Mouse (Mus musculus) heart, postnatal 4 days (tissue): ENCODE results near the gene Ndufa13. TPM values are rescaled to one million over a fixed set of nuclear protein-coding genes. Genes with fewer than 3 reads are reported as not detected.
A peak's percentile ranks its signal among the peaks of the same experiment; 100 is the strongest.

ENCODE experiments used
- DNase-seq: peaks from one replicate; pipeline ENCODE4 v3.0.0; 2021
- total RNA-seq, 2 experiments: library from RNA; stranded (reverse); gene quantifications; 2 replicates each; pipeline ENCODE4 v1.2.3; 2021

The Ndufa13 gene
- total RNA-seq, 2 experiments from 2014 or later: 286 to 326 TPM

- DNase-seq: no peak
These were observed 24.4 kb downstream of the Ndufa13 start for GRCm38 (mm10) chr8:69877992-69878391.

GRCm38 (mm10) chr8:69877396-69877795, 25.0 kb downstream of the Ndufa13 start:
- no peak for DNase-seq

GRCm38 (mm10) chr8:69876967-69877366, 25.4 kb downstream of the Ndufa13 start:
- no peak for DNase-seq

DNA sequence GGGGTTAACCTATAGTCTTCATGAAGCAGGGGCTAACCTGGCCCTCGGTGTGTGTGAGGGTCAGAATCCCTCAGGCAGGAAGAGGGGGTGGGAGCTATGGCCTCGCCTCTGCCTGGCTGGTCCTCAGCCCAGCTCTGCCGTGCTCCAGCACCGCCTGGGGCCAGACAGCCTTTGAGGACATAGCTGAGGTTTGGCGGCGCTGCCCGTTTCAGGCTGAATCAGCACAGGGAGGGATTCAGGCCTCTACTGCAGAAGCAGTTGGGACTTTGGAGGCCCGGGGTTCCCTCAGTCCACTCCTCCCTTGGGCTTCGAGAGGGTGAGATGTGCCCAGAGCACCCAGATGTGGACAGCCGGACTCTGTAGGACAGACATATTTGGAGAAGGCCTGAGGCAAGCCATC, 26.3 kb downstream of the Ndufa13 start:
- DNase-seq: no peak

DNA sequence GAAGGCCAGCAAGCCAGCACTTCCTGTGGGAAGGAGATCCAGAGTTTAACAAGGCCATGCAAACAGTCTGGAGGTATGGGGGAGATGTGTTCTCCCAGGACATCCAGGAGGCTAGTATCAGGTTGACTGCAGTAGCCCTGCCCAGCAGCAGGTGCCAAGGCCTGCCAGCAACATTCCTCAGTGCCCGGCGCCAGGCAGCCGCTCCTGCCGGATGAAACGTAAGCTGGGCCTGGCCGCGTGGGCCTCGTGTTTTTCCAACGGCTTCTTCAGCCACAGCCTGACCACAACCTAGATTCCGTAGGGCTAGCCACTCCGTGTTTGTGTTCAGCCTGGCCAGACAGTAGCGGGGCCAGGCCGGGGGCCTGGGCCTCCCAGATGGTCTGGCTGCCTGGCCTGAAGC, 27.7 kb downstream of the Ndufa13 start:
- no peak for DNase-seq

- peak; percentile 78 for DNase-seq
These were observed 28.2 kb downstream of the Ndufa13 start for GRCm38 (mm10) chr8:69874155-69874554.

DNA sequence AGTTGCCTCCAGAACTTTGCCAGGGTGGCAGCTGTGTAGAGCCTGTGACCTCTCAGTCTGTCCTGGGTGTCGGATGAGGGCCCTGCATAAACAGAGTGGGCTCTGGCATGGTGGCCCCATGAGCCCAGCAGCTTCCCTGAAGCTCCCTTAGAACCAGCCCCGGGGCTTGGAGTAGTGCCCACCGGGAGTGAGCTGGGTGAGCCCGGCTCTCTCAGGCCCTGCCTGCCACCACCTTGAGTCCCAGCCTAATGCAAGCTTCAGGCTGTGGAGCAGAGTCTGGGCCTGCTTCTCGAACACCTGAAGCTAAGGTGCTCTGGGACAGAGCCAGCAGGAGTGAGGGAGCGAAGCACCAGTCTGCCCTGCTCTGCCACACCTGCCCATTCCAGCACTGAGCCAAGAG, 31.5 kb downstream of the Ndufa13 start:
- no peak for DNase-seq

DNA sequence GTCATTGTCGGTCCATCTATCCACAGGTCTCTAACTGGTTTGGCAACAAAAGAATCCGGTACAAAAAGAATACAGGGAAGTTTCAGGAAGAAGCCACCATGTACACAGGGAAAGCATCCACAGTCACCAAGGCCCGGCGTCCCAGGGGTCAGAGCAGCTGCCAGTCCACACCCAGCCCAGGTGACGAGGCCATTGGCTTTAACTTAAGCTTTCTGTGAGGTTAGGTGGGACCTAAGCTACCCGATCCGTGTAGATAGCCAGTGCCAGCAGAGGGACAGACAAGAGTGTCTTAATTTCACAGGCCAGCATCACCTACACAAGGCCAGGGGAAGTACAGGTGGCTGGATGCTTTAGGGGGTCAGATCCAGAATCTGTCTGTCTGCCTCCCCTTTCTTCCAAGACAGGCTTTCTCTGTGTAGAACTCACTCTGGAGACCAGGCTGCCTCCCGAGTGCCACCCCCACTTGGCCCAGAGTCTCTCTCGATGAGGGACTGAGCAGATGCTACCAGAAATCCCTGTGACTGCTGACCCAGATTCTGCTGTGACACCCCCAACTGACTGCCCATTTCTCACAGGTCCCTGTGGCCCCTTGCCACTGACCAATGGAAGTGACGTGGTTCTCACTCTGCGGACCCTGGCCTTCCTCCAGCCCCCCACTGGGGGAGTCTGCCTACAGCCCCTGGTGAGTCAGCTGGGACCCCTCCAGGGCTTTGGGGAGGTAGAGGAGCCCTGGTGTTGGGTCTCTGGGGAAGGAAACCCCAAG, 32.2 kb downstream of the Ndufa13 start:
- no peak for DNase-seq

GRCm38 (mm10) chr8:69867696-69868326, 34.5 kb downstream of the Ndufa13 start:
- DNase-seq: no peak

- DNase-seq: no peak
These were observed 38.2 kb downstream of the Ndufa13 start for GRCm38 (mm10) chr8:69864180-69864579.

DNA sequence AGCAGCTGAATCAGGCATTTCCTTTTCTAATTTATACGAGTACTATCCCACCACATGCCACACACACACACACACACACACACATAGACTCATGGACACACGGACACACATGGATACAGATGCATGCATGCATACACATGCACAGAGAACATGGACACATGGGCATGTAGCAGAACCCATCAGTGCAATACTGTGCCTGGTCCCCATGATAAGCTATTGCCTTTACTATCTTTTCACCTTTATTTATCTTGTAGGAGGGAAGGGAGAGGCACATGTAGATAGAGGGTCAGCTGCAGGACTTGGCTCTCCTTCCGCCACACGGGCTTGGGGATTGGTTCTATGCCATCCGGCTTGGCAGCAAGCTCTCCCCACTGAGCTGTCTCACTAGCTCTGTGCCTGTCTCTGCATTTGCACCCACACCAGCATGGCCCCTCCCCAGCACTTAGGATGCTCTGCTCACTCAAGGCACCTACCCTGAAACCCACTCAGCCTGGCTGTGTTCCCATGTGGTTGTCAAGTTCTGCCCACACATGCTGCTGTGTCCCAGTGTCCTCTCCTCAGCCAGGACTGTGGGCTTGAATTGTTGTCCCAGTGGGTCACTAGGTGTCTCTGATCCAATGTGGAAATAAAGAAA, 38.9 kb downstream of the Ndufa13 start:
- no peak for DNase-seq

DNA sequence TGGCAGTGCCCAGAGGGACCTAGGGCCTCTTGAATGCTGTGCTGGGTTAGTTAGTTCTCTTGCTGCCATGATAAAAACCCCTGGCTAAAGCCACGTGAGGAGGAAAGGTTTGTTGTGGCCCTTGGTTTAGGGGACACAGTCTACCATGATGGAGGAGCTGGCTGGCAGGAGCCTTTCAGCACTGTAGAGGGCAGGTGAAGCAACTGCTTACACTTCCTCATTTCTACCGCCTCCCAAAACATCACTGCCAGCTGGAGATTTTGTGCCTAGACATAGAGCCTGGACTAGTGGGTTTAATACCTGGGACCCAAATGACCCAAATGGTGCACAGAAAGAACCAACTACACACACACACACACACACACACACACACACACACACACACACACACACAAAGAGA, 41.1 kb downstream of the Ndufa13 start:
- no peak for DNase-seq

DNA sequence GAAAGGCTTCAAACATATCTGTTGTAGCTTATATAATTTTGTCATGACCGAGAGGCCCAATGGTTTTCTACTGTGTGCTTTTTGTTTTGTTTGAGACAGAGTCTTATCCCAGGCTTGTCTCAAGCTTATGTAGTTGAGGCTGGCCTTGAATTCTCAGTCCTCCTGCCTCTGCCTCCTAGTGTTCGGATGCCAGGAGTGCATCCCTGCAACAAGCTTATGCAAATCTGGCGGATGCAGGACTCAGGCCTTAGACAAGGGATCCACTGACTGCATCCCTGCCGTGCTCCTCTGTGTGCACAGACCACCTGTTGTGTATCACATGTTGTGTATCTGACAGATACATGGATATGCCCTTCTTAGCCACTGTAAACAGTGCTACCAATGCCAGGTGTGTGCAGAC, 41.6 kb downstream of the Ndufa13 start:
- DNase-seq: no peak

DNA sequence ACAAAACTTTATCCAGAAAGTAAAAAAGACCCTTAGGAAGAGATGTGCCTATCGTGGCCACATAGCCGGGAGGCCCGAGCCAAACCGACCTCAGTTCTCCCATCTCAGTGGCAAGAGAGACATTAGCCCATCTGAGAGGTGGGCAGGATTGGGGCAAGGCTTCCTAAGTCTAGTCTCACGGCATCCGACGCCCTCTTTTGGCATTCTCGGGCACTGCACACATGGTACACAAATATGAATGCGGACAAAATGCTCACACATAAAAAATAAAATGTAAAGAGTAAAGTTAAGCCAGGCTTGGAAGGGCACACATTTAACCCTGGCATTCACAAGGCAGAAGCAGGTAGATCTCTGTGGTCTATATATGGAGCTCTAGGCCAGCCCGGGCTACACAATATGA, 48.5 kb downstream of the Ndufa13 start:
- DNase-seq: no peak

- DNase-seq: no peak
These were observed 51.3 kb downstream of the Ndufa13 start for GRCm38 (mm10) chr8:69850926-69851506.

GRCm38 (mm10) chr8:69849899-69850298, 52.5 kb downstream of the Ndufa13 start:
- no peak for DNase-seq

- peak; percentile 64 for DNase-seq
These were observed 53.4 kb downstream of the Ndufa13 start for GRCm38 (mm10) chr8:69848951-69849350.

DNA sequence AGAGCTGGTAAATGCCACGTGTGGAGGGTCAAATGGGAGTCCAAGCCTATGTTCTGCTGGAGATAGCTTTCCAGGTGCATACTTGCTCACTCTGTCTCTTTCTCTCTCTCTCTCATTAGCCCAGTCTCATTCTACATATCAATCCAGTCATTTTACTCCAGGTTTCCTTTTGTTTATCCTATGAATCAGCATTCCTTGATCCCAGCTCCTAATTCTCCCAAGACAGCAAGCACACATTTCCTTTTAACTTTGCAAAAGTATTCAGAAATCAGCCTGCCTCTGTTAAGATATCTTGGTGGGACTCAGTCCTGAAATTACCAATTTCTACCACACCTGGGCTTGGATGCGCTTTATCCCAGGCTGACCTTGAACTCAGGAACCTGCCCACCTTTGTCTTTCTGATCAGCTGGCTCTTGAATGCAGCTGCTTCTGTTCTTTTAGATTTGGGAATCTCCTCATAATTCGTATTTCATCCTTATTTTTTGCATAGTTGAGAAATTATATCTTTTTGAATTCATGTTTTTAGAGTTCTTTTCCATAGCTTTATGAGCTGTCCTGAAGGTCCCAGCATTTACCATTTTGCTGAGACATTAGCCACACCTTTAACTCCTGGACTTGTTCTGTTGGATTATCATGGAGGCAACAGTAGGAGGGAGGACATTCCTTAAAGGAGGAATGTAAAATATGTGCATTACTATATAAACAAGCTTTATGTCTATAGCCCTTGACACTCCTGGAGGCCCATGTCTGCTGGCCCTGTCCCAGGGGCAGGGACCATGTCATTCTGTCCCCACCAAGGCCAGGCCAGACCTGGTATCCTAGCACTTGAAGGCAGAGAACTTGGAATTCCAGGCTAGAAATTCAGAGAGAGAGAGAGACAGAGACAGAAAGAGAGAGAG, 54.9 kb downstream of the Ndufa13 start:
- DNase-seq: no peak
